Mouse (Mus musculus) small intestine, adult 10 weeks (tissue): ENCODE measurements around the gene Myoz1. TPM values are rescaled to one million over a fixed set of nuclear protein-coding genes. Genes with fewer than 3 reads are reported as not detected.

Experiments used
- polyA plus RNA-seq: library from polyadenylated mRNA; stranded (reverse); fragments of 350-450 nt; fragmentation: Illumina TruSeq; extraction: RNeasy Lipid Tissue Mini Kit (QIAGEN cat#74804); gene quantifications from one replicate; pipeline ENCODE4 v1.2.3, GENCODE M21; 2014; ENCODE audit warnings: low replicate concordance

The Myoz1 gene
- not detected for polyA plus RNA-seq

GRCm38 (mm10) chr14:20656361-20656760, at the start of gene Myoz1:
Myoz1 (minus strand) TSS chr14:20656540.

GRCm38 (mm10) chr14:20702741-20703381, 46.5 kb upstream of the Myoz1 start, which contains the start of gene Chchd1:
Chchd1 (plus strand) TSS chr14:20703006.

GRCm38 (mm10) chr14:20694884-20695760, 38.8 kb upstream of the Myoz1 start, which contains the start of gene Fut11:
Fut11 (plus strand) TSS chr14:20694968.

GRCm38 (mm10) chr14:20674064-20674833, 17.9 kb upstream of the Myoz1 start, which contains the start of gene Sec24c:
Sec24c (plus strand) TSS chr14:20674308.

GRCm38 (mm10) chr14:20668154-20668810, 11.9 kb upstream of the Myoz1 start, which contains the start of gene Synpo2l:
Synpo2l (minus strand) TSS chr14:20668354.

GRCm38 (mm10) chr14:20640644-20641437, 15.5 kb downstream of the Myoz1 start, which contains the start of gene Usp54:
Usp54 (minus strand) TSS chr14:20641063.

Other genes with a start within 250 kb of the Myoz1 start
- not detected for gene Cfap70, start 204.3 kb downstream of the Myoz1 start, polyA plus RNA-seq
- 78.3 TPM for gene Anxa7, start 176.4 kb downstream of the Myoz1 start, polyA plus RNA-seq
- 2.3 TPM for gene Mss51, start 159.6 kb downstream of the Myoz1 start, polyA plus RNA-seq
- 151 TPM for gene Ppp3cb, start 110.0 kb downstream of the Myoz1 start, polyA plus RNA-seq
- gene Usp54, start 15.5 kb downstream of the Myoz1 start, polyA plus RNA-seq, result 2.2 TPM
- not detected for gene Synpo2l, start 11.8 kb upstream of the Myoz1 start, polyA plus RNA-seq
- 42.0 TPM for gene Sec24c, start 17.8 kb upstream of the Myoz1 start, polyA plus RNA-seq
- 12.3 TPM for gene Fut11, start 38.4 kb upstream of the Myoz1 start, polyA plus RNA-seq
- 140 TPM for gene Chchd1, start 46.5 kb upstream of the Myoz1 start, polyA plus RNA-seq
- gene Zswim8, start 51.0 kb upstream of the Myoz1 start, polyA plus RNA-seq, result 3.4 TPM
- 2.9 TPM for gene Ndst2, start 78.0 kb upstream of the Myoz1 start, polyA plus RNA-seq
- gene Camk2g, start 137.5 kb upstream of the Myoz1 start, polyA plus RNA-seq, result 8.3 TPM
- gene Plau, start 180.1 kb upstream of the Myoz1 start, polyA plus RNA-seq, result 7.6 TPM